Mouse (Mus musculus) midbrain, embryonic 14.5 days (tissue): Measurements from ENCODE around the gene Gm12117. TPM values are rescaled to one million over a fixed set of nuclear protein-coding genes. Genes with fewer than 3 reads are reported as not detected.

Experiments used
- ATAC-seq: fragments of 200-750 bp; cut with Nextera tagmentation; 2 replicates; pipeline ENCODE4 v1.8.0; 2017; ENCODE audit warnings: moderate number of reproducible peaks, moderate library complexity; ENCODE audit not compliant: low FRiP score, low TSS enrichment
- DNase-seq: peaks from one replicate; pipeline ENCODE4 v3.0.0-alpha.2; 2015
- H3K27ac ChIP-seq: fragments of 300-500 bp; sonication (generic); replicated peaks from 2 replicates; pipeline ENCODE4 v1.5.1; 2014; ENCODE audit warnings: mild to moderate bottlenecking, low read depth, low read length, moderate library complexity
- H3K27me3 ChIP-seq: fragments of 300-500 bp; sonication (generic); 2 replicates; pipeline ENCODE4 v1.6.1; 2014; ENCODE audit warnings: low read length, control low read depth, mixed read lengths; ENCODE audit not compliant: control insufficient read depth, insufficient read depth
- H3K36me3 ChIP-seq: fragments of 300-500 bp; sonication (generic); 2 replicates; pipeline ENCODE4 v1.6.1; 2014; ENCODE audit warnings: low read length, control low read depth; ENCODE audit not compliant: control insufficient read depth, insufficient read depth
- H3K4me1 ChIP-seq: fragments of 300-500 bp; sonication (generic); 2 replicates; pipeline ENCODE4 v1.6.1; 2014; ENCODE audit warnings: mild to moderate bottlenecking, antibody characterized with exemption, low read length, control low read depth; ENCODE audit not compliant: control insufficient read depth, insufficient read depth
- H3K4me2 ChIP-seq: fragments of 300-500 bp; sonication (generic); 2 replicates; pipeline ENCODE4 v1.6.1; 2014; ENCODE audit warnings: mild to moderate bottlenecking, low read length, moderate library complexity
- H3K4me3 ChIP-seq: fragments of 300-500 bp; sonication (generic); replicated peaks from 2 replicates; pipeline ENCODE4 v1.5.1; 2014; ENCODE audit warnings: low read depth, low read length
- H3K9ac ChIP-seq: fragments of 300-500 bp; sonication (generic); replicated peaks from 2 replicates; pipeline ENCODE4 v1.6.1; 2014; ENCODE audit warnings: mild to moderate bottlenecking, low read length, moderate library complexity
- H3K9me3 ChIP-seq: fragments of 300-500 bp; sonication (generic); 2 replicates; pipeline ENCODE4 v1.6.1; 2016; ENCODE audit warnings: low read length, control low read depth, mixed read lengths; ENCODE audit not compliant: control insufficient read depth
- WGBS: fragments of 180-500 bp; shearing (Covaris S2); extraction: QIAGEN DNeasy Blood & Tissue Kit; methylation state at CpG from one replicate; pipeline ENCODE4 v1.1.7; 2014; 5-methylcytosine and 5-hydroxymethylcytosine counted together
- polyA plus RNA-seq: library from polyadenylated mRNA; unstranded; fragments of >200 nt; fragmentation: Nextera tagmentation; extraction: Ambion mirVana; gene quantifications from 2 replicates; pipeline ENCODE4 v1.2.1, GENCODE M21; 2014

Gene Gm12117
- polyA plus RNA-seq, 1 experiment from 2014 or later: not detected

DNA sequence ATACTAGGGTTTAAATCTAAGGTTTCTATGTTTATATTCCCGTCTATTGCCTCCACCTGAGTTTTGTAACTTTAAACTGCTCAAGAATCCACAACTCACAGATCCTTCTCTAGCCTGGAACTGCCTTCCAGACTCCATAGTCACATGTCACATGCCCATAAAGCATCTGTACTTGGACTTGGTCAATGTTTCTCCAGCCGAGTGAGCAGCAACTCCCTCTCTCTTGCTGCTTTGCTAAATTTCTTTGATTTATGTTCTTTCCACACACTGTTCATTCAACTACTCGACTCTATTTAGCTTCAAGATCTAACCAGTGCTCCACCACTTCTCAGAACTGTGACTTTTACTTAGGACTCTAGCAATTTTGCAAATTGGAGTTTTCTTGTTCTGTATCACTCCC lies 1.7 kb downstream of the Gm12117 start:
- H3K27ac ChIP-seq: no peak overlapping the region
- no peak overlapping the region for H3K9ac ChIP-seq
- H3K27me3 ChIP-seq: no peaks in the 10 kb centered on the region
- no peak for DNase-seq
- no peak overlapping the region for H3K4me2 ChIP-seq
- 92% methylated on average over 3 of the region's 3 CpGs for WGBS
- H3K9me3 ChIP-seq: no peaks in the 10 kb centered on the region
- no peak overlapping the region for H3K4me3 ChIP-seq
- no peaks in the 10 kb centered on the region for H3K36me3 ChIP-seq
- H3K4me1 ChIP-seq: no peaks in the 10 kb centered on the region
- ATAC-seq: no peak

GRCm38 (mm10) chr11:33274294-33274693 lies 2.2 kb downstream of the Gm12117 start:
- H3K4me2 ChIP-seq: no peak overlapping the region
- H3K4me1 ChIP-seq: no peaks in the 10 kb centered on the region
- ATAC-seq: no peak

GRCm38 (mm10) chr11:33240295-33240694 lies 36.2 kb downstream of the Gm12117 start:
- DNase-seq: no peak
- H3K9ac ChIP-seq: no peak overlapping the region
- H3K4me1 ChIP-seq: no peaks in the 10 kb centered on the region
- no peaks in the 10 kb centered on the region for H3K27me3 ChIP-seq
- no peaks in the 10 kb centered on the region for H3K36me3 ChIP-seq
- no peak overlapping the region for H3K27ac ChIP-seq
- ATAC-seq: no peak
- no peak overlapping the region for H3K4me3 ChIP-seq
- H3K4me2 ChIP-seq: no peak overlapping the region
- H3K9me3 ChIP-seq: no peaks in the 10 kb centered on the region
- 75% methylated on average over 3 of the region's 3 CpGs for WGBS

More at GRCm38 (mm10) chr11:33274294-33274693, 2.2 kb downstream of the Gm12117 start:
- WGBS: 91% methylated on average over 1 of the region's 1 CpGs
- H3K36me3 ChIP-seq: no peaks in the 10 kb centered on the region
- H3K9ac ChIP-seq: no peak overlapping the region
- H3K27ac ChIP-seq: no peak overlapping the region
- no peak overlapping the region for H3K4me3 ChIP-seq
- no peak for DNase-seq
- H3K9me3 ChIP-seq: no peaks in the 10 kb centered on the region
- no peaks in the 10 kb centered on the region for H3K27me3 ChIP-seq

DNA sequence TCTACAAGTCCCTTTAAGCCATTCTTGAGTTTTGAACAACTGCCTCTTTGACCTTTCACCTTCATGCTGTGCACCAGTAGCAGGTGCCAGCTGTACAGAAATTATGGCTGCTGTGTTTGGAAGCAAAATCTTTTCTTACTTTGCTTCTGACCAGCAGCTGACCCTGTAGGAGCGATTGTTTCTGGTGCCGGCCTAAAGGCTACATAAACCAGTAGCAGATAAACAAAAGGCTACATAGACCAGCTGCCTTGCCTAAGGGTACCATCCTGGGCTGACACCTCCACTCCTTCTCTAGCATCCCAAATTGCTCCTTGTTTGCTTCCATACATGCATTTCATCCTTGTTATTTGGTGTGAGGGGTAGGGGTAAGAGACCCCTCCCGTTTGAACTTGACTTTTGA lies 42.4 kb downstream of the Gm12117 start:
- Histone ChIP-seq H3K36me3 (no peaks in the 10 kb centered on the region), H3K9me3 (no peaks in the 10 kb centered on the region), H3K9ac (no peak overlapping the region), H3K27ac (no peak overlapping the region), H3K4me2 (no peak overlapping the region), H3K4me1 (peaks cover 5% of the 10 kb centered on the region; the same call in 1 of the 2 replicates), H3K4me3 (no peak overlapping the region), H3K27me3 (no peaks in the 10 kb centered on the region)
- no peak for DNase-seq
- 35% methylated on average over 3 of the region's 3 CpGs for WGBS
- ATAC-seq: no peak

- ATAC-seq (no peak), DNase-seq (no peak)
- 73% methylated on average over 5 of the region's 5 CpGs for WGBS
- no peaks in the 10 kb centered on the region for H3K36me3 ChIP-seq
- no peaks in the 10 kb centered on the region for H3K9me3 ChIP-seq
- no peak overlapping the region for H3K4me3 ChIP-seq
- peaks cover 5% of the 10 kb centered on the region; the same call in 1 of the 2 replicates for H3K4me1 ChIP-seq
- no peak overlapping the region for H3K9ac ChIP-seq
- H3K27me3 ChIP-seq: no peaks in the 10 kb centered on the region
- H3K4me2 ChIP-seq: no peak overlapping the region
- no peak overlapping the region for H3K27ac ChIP-seq
Measured at GRCm38 (mm10) chr11:33232056-33232455, 44.5 kb downstream of the Gm12117 start.

DNA sequence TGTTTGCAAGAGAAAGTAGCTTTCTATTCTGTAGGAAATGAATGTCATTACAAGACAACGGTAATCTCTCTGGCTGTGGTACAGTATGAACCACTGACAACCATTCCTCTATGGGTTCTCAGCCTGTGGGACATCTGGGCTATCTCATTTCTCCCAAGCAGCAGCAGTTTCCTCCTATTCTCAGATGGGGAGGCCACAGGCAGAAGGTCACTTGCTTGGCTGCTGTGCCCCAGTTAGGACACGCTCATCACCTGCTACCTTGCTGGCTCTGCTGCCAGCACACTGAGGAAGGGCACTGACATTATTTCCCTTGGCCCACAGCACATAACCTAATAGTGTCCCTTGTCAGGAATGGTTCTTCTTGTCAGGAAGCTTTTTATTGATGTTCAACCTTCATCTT lies 48.4 kb downstream of the Gm12117 start:
- H3K4me2 ChIP-seq: no peak overlapping the region
- H3K36me3 ChIP-seq: no peaks in the 10 kb centered on the region
- H3K4me3 ChIP-seq: no peak overlapping the region
- no peaks in the 10 kb centered on the region for H3K4me1 ChIP-seq
- WGBS: 94% methylated on average over 2 of the region's 2 CpGs
- DNase-seq: no peak
- no peaks in the 10 kb centered on the region for H3K27me3 ChIP-seq
- no peaks in the 10 kb centered on the region for H3K9me3 ChIP-seq
- no peak overlapping the region for H3K27ac ChIP-seq
- ATAC-seq: no peak
- no peak overlapping the region for H3K9ac ChIP-seq

DNA sequence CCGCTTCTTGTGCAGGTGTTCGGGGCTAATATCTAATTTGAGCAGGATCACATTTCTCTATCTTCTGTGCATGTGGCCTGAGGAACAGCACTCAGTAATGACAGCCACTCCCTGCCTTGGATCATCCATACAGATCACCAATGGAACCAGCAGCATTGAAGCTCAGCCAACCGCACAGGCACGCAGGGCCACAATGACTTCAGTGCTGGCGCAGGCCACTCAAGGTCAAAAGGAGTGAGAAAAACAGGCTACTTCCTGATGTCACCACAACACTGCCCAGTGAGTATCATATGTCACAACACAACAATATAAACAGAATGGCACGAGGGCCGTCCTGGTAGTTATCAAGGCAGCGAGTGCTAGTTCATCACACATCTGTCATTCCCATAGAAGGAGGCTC lies 50.0 kb downstream of the Gm12117 start:
- WGBS: 81% methylated on average over 8 of the region's 8 CpGs

More for the DNA sequence above, 50.0 kb downstream of the Gm12117 start:
- H3K36me3 ChIP-seq: no peaks in the 10 kb centered on the region
- H3K9me3 ChIP-seq: no peaks in the 10 kb centered on the region
- H3K4me2 ChIP-seq: no peak overlapping the region
- H3K27me3 ChIP-seq: no peaks in the 10 kb centered on the region
- H3K4me3 ChIP-seq: no peak overlapping the region
- no peak overlapping the region for H3K9ac ChIP-seq
- ATAC-seq (no peak), DNase-seq (no peak)
- no peaks in the 10 kb centered on the region for H3K4me1 ChIP-seq
- H3K27ac ChIP-seq: no peak overlapping the region

Other genes with a start within 250 kb of the Gm12117 start
- gene Fgf18, start 129.3 kb downstream of the Gm12117 start, polyA plus RNA-seq: 4.7 and 5.5 TPM in 2 replicates
- gene Npm1, start 113.5 kb downstream of the Gm12117 start, polyA plus RNA-seq: 485 and 506 TPM in 2 replicates
- gene Tlx3, start 73.1 kb downstream of the Gm12117 start, polyA plus RNA-seq: 3.3 and 6.2 TPM in 2 replicates
- gene Ranbp17, start 237.0 kb upstream of the Gm12117 start, polyA plus RNA-seq: 9.1 and 10.0 TPM in 2 replicates